Mouse (Mus musculus): Measurements from ENCODE around the gene Acvr1b. TPM values are rescaled to one million over a fixed set of nuclear protein-coding genes. Genes with fewer than 3 reads are reported as not detected.
A peak's percentile ranks its signal among the peaks of the same experiment; 100 is the strongest.

Acvr1b gene
- polyA plus RNA-seq, 1 experiment from 2014 or later, result 10.5 TPM

DNA sequence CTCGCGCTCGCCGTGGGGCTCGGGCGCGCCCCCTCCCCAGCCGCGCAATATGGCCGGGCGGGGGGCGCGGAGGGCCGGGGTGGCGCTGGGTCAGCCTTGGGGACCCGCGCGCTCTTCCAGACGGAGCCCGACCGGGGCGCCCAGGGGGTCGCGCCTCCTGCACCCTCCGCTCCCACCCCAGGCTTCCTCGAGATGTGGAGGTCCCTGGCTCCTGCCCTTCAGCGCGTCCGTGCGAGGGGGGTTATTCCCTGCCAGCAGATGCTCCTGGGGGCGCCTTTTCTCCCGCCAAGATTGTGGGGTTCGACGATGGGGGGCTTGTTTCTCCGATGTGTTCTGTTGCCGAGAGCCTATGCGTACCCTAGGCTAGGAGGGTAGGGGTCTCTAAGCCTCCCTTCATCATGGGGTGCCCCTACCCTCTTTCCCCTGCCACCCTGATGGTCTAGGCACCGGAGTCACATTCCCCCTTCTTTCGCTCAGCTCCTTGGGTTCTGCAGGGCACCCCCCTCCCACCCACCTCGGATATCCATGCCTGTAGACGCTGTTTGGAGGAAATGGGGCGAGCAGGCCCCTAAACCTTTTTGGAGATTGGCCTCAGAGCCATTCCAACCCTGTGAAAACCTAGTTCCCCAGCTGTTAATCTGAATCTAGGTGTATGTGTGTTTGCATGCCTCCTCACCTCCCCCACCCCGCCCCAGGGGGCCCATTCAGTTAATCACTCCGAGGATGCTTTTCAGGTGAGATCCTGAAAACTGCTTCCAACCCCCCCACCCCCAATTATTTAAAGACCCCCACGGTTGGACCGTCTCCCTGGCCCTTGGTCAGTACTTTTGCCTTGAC, 645 bp downstream of the Acvr1b start:
- DNase-seq (ENCODE audit: low spot score), result no peak
- WGBS, result under 1% methylated on average over 44 of the region's 46 CpGs
- Histone ChIP-seq H3K4me1 (ENCODE audit: control insufficient read depth, insufficient read depth, low read length) (peaks cover 4% of the 10 kb centered on the region; the same call in 1 of the 2 replicates), H3K4me3 (ENCODE audit: low read depth, low read length) (peak overlapping the region; percentile 93), H3K27me3 (ENCODE audit: control insufficient read depth, insufficient read depth, low read length) (no peaks in the 10 kb centered on the region), H3K27ac (replicated peaks; ENCODE audit: low read depth, low read length) (peak overlapping the region; percentile 57; the same call in 1 of the 2 replicates), H3K36me3 (replicated peaks; ENCODE audit: control insufficient read depth, insufficient read depth, low read depth, low read length) (no peaks in the 10 kb centered on the region), H3K9ac (replicated peaks; ENCODE audit: low read length) (peak overlapping the region; percentile 93), H3K4me2 (ENCODE audit: low read depth, low read length) (peak overlapping the region; percentile 84), H3K9me3 (replicated peaks; ENCODE audit: control insufficient read depth, low read length) (no peaks in the 10 kb centered on the region)
- peak; percentile 65 for ATAC-seq (replicated peaks; ENCODE audit: insufficient number of reproducible peaks, low FRiP score, low TSS enrichment, low read depth)

DNA sequence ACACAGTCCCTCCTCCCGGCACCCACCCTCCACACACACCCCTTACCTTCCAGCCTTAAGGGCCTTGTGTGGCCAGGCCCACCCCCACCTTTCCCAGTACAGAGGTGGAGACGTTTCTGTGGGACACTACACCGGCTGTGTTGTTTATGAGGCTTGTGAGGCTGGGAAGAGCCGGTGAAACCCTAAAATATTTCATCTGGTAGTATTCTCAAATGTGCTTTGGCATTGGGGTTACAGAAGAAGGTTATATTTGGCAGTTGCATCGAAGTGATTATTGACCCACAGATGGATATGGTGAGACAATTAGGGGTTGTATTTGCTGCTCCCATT, 1.2 kb downstream of the Acvr1b start:
- H3K4me3 ChIP-seq (ENCODE audit: low read depth, low read length), result peak overlapping the region; percentile 93
- WGBS, result 16% methylated on average over 5 of the region's 5 CpGs
- H3K9me3 ChIP-seq (replicated peaks; ENCODE audit: control insufficient read depth, low read length), result no peaks in the 10 kb centered on the region
- DNase-seq (ENCODE audit: low spot score), result no peak
- peak overlapping the region; percentile 84 for H3K4me2 ChIP-seq (ENCODE audit: low read depth, low read length)
- peak overlapping the region; percentile 93 for H3K9ac ChIP-seq (replicated peaks; ENCODE audit: low read length)
- H3K4me1 ChIP-seq (ENCODE audit: control insufficient read depth, insufficient read depth, low read length), result peaks cover 4% of the 10 kb centered on the region; the same call in 1 of the 2 replicates
- H3K36me3 ChIP-seq (replicated peaks; ENCODE audit: control insufficient read depth, insufficient read depth, low read depth, low read length), result no peaks in the 10 kb centered on the region
- no peak for ATAC-seq (replicated peaks; ENCODE audit: insufficient number of reproducible peaks, low FRiP score, low TSS enrichment, low read depth)
- H3K27ac ChIP-seq (replicated peaks; ENCODE audit: low read depth, low read length), result no peak overlapping the region
- no peaks in the 10 kb centered on the region for H3K27me3 ChIP-seq (ENCODE audit: control insufficient read depth, insufficient read depth, low read length)

DNA sequence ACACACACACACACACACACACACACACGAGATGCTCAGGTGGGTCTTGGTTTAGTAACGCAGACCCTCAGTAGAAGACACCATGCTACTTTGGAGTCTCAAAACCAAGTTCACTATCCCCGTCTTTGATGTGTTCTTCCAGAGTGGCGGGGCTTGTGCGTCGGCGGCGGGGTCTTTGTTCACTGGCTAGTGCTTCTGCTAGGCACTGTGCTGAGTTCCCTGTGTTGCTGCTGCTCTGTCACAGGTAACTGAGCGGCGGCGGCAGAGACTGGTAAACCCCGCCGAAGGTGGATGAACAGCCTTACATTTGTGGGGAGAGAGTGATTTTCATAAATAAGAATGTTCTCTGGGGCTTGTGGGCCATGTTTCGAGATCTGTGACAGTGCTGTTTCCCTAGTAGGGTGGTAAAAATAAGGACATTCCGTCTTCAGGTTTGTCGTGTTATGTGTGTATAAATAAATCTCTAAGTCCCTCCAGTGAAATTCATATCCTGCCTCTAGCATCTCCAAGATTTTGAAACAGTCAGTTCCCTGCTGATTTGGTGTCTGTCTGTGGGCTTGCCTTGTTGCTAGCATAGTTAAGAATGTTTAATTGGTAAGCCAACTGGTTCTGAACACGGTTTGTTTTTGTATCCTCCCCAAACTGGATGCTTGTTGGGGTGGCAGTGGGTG, 1.9 kb downstream of the Acvr1b start:
- no peaks in the 10 kb centered on the region for H3K27me3 ChIP-seq (ENCODE audit: control insufficient read depth, insufficient read depth, low read length)
- no peak overlapping the region for H3K27ac ChIP-seq (replicated peaks; ENCODE audit: low read depth, low read length)
- H3K36me3 ChIP-seq (replicated peaks; ENCODE audit: control insufficient read depth, insufficient read depth, low read depth, low read length), result no peaks in the 10 kb centered on the region
- ATAC-seq (replicated peaks; ENCODE audit: insufficient number of reproducible peaks, low FRiP score, low TSS enrichment, low read depth) (no peak), DNase-seq (ENCODE audit: low spot score) (peak; percentile 48)
- peak overlapping the region; percentile 93 for H3K4me3 ChIP-seq (ENCODE audit: low read depth, low read length)
- 28% methylated on average over 17 of the region's 17 CpGs for WGBS
- no peaks in the 10 kb centered on the region for H3K9me3 ChIP-seq (replicated peaks; ENCODE audit: control insufficient read depth, low read length)
- H3K4me1 ChIP-seq (ENCODE audit: control insufficient read depth, insufficient read depth, low read length), result peaks cover 4% of the 10 kb centered on the region; the same call in 1 of the 2 replicates
- peak overlapping the region; percentile 93 for H3K9ac ChIP-seq (replicated peaks; ENCODE audit: low read length)
- peak overlapping the region; percentile 84 for H3K4me2 ChIP-seq (ENCODE audit: low read depth, low read length)

DNA sequence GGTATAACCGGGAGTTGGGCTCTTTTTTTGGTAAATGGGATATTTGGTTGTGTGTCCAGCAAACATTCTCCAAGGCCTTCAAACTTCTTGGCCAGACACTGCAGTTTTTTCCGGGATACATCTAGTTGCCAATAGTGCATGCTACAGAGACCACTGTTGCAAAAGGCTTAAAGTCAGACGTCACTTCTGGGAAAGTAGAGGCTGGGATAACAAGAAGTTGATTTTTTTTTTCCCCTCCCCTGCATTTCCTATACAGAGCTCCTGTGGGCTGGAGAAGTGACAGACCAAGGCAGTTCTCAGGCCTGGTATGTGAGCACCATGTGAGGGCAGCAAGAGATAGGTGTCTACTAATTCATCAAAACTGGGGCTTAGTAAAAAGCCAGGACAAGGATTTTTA, 2.4 kb downstream of the Acvr1b start:
- H3K27me3 ChIP-seq (ENCODE audit: control insufficient read depth, insufficient read depth, low read length), result no peaks in the 10 kb centered on the region
- no peak overlapping the region for H3K27ac ChIP-seq (replicated peaks; ENCODE audit: low read depth, low read length)
- no peak overlapping the region; the same call in 1 of the 2 replicates for H3K4me2 ChIP-seq (ENCODE audit: low read depth, low read length)
- no peak overlapping the region for H3K9ac ChIP-seq (replicated peaks; ENCODE audit: low read length)
- H3K4me1 ChIP-seq (ENCODE audit: control insufficient read depth, insufficient read depth, low read length), result peaks cover 6% of the 10 kb centered on the region; the same call in 1 of the 2 replicates
- H3K36me3 ChIP-seq (replicated peaks; ENCODE audit: control insufficient read depth, insufficient read depth, low read depth, low read length), result no peaks in the 10 kb centered on the region
- WGBS, result 63% methylated on average over 3 of the region's 3 CpGs
- H3K9me3 ChIP-seq (replicated peaks; ENCODE audit: control insufficient read depth, low read length), result no peaks in the 10 kb centered on the region
- no peak for DNase-seq (ENCODE audit: low spot score)
- no peak overlapping the region for H3K4me3 ChIP-seq (ENCODE audit: low read depth, low read length)
- ATAC-seq (replicated peaks; ENCODE audit: insufficient number of reproducible peaks, low FRiP score, low TSS enrichment, low read depth), result no peak

DNA sequence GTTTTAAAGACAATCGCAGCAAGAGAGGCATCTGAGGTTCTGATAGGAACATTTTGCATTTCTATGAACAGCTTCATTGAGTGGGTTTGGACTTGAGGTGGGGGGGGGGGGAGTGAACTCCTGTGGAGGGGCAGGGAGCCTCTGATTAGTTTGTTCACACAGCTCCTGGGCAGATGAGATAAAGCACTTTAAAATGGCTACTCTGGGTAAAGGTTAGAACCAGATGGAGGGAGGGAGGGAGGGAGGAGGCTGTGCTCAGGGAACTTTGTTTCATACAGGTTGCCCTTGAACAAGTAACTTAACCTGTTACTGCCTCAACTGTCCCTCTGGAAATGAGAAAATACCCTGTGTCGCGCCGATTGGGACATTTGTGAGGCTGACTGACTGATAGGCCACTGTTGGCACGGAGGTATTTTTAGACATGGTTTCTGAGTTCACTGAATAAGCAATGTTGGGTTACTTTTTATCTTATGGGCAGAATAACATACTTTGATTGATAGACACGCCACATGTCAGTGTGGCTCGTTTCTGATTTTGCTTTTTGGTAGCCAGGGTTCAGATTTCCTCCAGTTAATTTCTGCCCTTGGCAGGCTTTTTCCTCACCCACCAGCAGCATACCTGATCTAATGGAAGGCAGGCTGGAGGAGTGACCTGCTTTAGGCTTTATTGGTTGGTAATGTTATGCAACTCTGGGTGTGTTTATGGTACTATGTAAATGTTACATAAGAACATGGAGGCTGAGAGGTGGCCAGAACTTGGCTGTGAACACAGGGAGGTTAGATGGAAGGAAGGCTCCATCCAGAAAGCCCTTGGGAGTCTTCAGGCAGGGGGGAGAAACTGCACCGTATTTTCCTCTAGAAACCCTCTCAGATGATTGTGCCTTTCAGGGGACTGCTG, 3.2 kb downstream of the Acvr1b start:
- no peak overlapping the region for H3K4me3 ChIP-seq (ENCODE audit: low read depth, low read length)
- H3K4me2 ChIP-seq (ENCODE audit: low read depth, low read length), result no peak overlapping the region
- no peaks in the 10 kb centered on the region for H3K9me3 ChIP-seq (replicated peaks; ENCODE audit: control insufficient read depth, low read length)
- ATAC-seq (replicated peaks; ENCODE audit: insufficient number of reproducible peaks, low FRiP score, low TSS enrichment, low read depth) (no peak), DNase-seq (ENCODE audit: low spot score) (no peak)
- H3K4me1 ChIP-seq (ENCODE audit: control insufficient read depth, insufficient read depth, low read length), result peaks cover 8% of the 10 kb centered on the region; the same call in 1 of the 2 replicates
- 61% methylated on average over 8 of the region's 8 CpGs for WGBS
- H3K9ac ChIP-seq (replicated peaks; ENCODE audit: low read length), result no peak overlapping the region
- H3K27me3 ChIP-seq (ENCODE audit: control insufficient read depth, insufficient read depth, low read length), result no peaks in the 10 kb centered on the region
- no peaks in the 10 kb centered on the region for H3K36me3 ChIP-seq (replicated peaks; ENCODE audit: control insufficient read depth, insufficient read depth, low read depth, low read length)
- no peak overlapping the region for H3K27ac ChIP-seq (replicated peaks; ENCODE audit: low read depth, low read length)

DNA sequence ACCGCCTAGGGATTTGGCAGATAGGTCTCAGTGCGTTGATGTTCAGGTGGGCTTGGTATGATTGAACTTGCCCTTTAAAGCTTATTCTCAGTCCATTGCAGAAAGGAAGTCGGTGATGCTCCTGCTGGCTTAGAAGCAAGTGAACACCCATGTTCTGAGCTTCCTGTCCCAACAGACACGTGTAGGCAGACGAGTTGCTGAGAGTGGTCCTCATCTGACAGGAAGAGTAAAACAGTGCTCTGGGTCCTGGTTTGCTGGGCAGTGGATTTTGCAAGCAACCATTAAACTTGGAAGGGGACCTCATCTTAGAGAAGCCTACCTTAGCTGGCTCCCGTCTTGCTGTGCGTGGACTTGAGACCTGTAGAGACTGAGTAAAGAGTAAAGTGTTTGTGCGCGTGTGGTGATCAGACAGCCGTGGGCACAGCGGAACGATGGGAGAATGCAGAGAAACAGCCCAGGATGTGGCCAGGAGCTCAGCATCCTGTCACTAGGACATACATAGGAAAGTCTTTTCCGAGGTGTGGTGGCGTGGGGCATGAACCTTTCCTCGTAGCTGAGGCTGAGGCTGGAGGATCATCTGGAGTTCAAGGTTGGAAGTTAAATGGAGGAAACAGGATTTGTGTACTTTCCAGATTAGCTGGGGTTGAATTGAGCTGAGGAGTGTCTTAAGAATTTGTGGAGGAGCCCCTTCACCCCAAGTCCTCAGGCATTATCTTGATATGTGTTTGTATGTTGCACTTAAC, 6.7 kb downstream of the Acvr1b start:
- Histone ChIP-seq H3K9ac (replicated peaks; ENCODE audit: low read length) (no peak overlapping the region), H3K9me3 (replicated peaks; ENCODE audit: control insufficient read depth, low read length) (no peaks in the 10 kb centered on the region), H3K4me1 (ENCODE audit: control insufficient read depth, insufficient read depth, low read length) (peaks cover 8% of the 10 kb centered on the region; the same call in 1 of the 2 replicates), H3K36me3 (replicated peaks; ENCODE audit: control insufficient read depth, insufficient read depth, low read depth, low read length) (no peaks in the 10 kb centered on the region), H3K27ac (replicated peaks; ENCODE audit: low read depth, low read length) (no peak overlapping the region), H3K27me3 (ENCODE audit: control insufficient read depth, insufficient read depth, low read length) (no peaks in the 10 kb centered on the region), H3K4me3 (ENCODE audit: low read depth, low read length) (no peak overlapping the region), H3K4me2 (ENCODE audit: low read depth, low read length) (no peak overlapping the region)
- ATAC-seq (replicated peaks; ENCODE audit: insufficient number of reproducible peaks, low FRiP score, low TSS enrichment, low read depth) (no peak), DNase-seq (ENCODE audit: low spot score) (no peak)
- 73% methylated on average over 15 of the region's 15 CpGs for WGBS

DNA sequence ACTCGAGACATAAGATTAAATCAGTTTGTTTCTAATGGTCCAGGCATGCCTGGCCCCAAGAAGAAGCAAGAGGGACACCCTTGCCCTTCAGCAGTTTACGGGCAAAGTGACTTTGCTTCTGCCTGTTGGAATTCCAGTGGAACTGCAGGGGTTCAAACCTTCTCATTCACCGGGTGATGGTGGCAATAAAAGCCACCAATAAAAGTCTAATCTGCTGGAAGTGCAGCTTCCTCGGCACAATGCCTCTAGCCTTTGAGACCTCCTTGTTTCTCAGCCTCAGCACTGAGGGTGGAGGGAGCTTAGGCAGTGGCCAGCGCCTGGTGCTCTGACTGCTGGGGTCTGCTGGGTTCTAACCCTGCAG, 7.2 kb downstream of the Acvr1b start:
- Histone ChIP-seq H3K36me3 (replicated peaks; ENCODE audit: control insufficient read depth, insufficient read depth, low read depth, low read length) (no peaks in the 10 kb centered on the region), H3K27ac (replicated peaks; ENCODE audit: low read depth, low read length) (no peak overlapping the region), H3K9me3 (replicated peaks; ENCODE audit: control insufficient read depth, low read length) (no peaks in the 10 kb centered on the region), H3K4me2 (ENCODE audit: low read depth, low read length) (no peak overlapping the region), H3K4me3 (ENCODE audit: low read depth, low read length) (no peak overlapping the region), H3K4me1 (ENCODE audit: control insufficient read depth, insufficient read depth, low read length) (peaks cover 6% of the 10 kb centered on the region; the same call in 1 of the 2 replicates), H3K9ac (replicated peaks; ENCODE audit: low read length) (no peak overlapping the region), H3K27me3 (ENCODE audit: control insufficient read depth, insufficient read depth, low read length) (no peaks in the 10 kb centered on the region)
- WGBS, result 35% methylated on average over 5 of the region's 5 CpGs
- DNase-seq (ENCODE audit: low spot score) (no peak), ATAC-seq (replicated peaks; ENCODE audit: insufficient number of reproducible peaks, low FRiP score, low TSS enrichment, low read depth) (no peak)
